Mouse (Mus musculus) Patski (cell line): ENCODE data around the gene Nkx2-3. TPM values are rescaled to one million over a fixed set of nuclear protein-coding genes. Genes with fewer than 3 reads are reported as not detected.

Source experiments
- ATAC-seq: fragments of 100-300 bp; one replicate; pipeline ENCODE4 v1.8.0; 2021
- CTCF ChIA-PET: fragments of 350-600 bp; sonication (Branson Sonifier 250); formaldehyde crosslinking; loops from one replicate; lab custom pipeline; 2022; ENCODE audit warnings: inconsistent platforms; lab: Charles Lee
- POLR2A ChIA-PET: fragments of 350-600 bp; sonication (Branson Sonifier 250); formaldehyde crosslinking; loops from one replicate; lab custom pipeline; 2022; ENCODE audit warnings: antibody characterized with exemption, inconsistent platforms; lab: Charles Lee
- DNase-seq: peaks from one replicate; pipeline ENCODE4 v3.0.0-alpha.2; 2011; ENCODE audit warnings: low read depth, low spot score
- H3K27me3 ChIP-seq: fragments of 371-371 bp; one replicate; pipeline ENCODE4 v1.5.1; 2021
- CTCF ChIP-seq: fragments of 100-300 bp; IDR thresholded peaks from one replicate; pipeline ENCODE4 v1.5.1; 2021
- in situ Hi-C: fragments of 300-500 bp; cut with MboI; formaldehyde crosslinking; loops from 3 replicates; pipeline ENCODE4 v1.11.1; 2018; ENCODE audit warnings: low pct_unique_long_range_greater_than_20kb, mixed read lengths
- polyA plus RNA-seq: library from polyadenylated mRNA; unstranded; gene quantifications from one replicate; pipeline ENCODE4 v1.2.3, GENCODE M21; 2021

The Nkx2-3 gene
- polyA plus RNA-seq, 1 experiment from 2014 or later: 0.14 TPM

- no peaks in the 10 kb centered on the region for H3K27me3 ChIP-seq
- ChIA-PET CTCF (interaction anchor here (1.1 to 2.1 kb wide), 2 partner anchors 19 kb away, joined by 3 to 11 read pairs; no protein-coding TSS in a partner anchor), POLR2A (interaction anchor here (0.6 to 0.8 kb wide), 3 partner anchors 13 to 66 kb away, joined by 3 read pairs; no protein-coding TSS in a partner anchor)
- ATAC-seq: peak; percentile 34
- in situ Hi-C loops: loop anchor here (25.0 kb wide), 1 partner anchor 817 kb away; the partner anchor contains the start of gene Hps1
- no peak for TF ChIP-seq CTCF
- DNase-seq: peak; percentile 47
Observed at GRCm38 (mm10) chr19:43604492-43605120, 7.5 kb upstream of the Nkx2-3 start.

GRCm38 (mm10) chr19:43605666-43606551, 6.2 kb upstream of the Nkx2-3 start:
- ChIA-PET CTCF (interaction anchor here (1.1 to 2.1 kb wide), 2 partner anchors 17 to 19 kb away, joined by 5 to 11 read pairs; no protein-coding TSS in a partner anchor), POLR2A (interaction anchor here (0.7 kb wide), 1 partner anchor 27 kb away, joined by 3 read pairs; no protein-coding TSS in a partner anchor)
- no peak for TF ChIP-seq CTCF
- in situ Hi-C loops: loop anchor here (25.0 kb wide), 1 partner anchor 819 kb away; the partner anchor contains the start of gene Hps1
- no peaks in the 10 kb centered on the region for H3K27me3 ChIP-seq
- ATAC-seq: no peak
- DNase-seq: no peak

GRCm38 (mm10) chr19:43606552-43607530, 5.3 kb upstream of the Nkx2-3 start:
- no peak for TF ChIP-seq CTCF
- in situ Hi-C loops: loop anchor here (25.0 kb wide), 1 partner anchor 820 kb away; the partner anchor contains the start of gene Hps1
- ATAC-seq (no peak), DNase-seq (no peak)
- CTCF ChIA-PET: interaction anchor here (1.1 to 2.1 kb wide), 3 partner anchors 11 to 20 kb away, joined by 3 to 11 read pairs (median 5); no protein-coding TSS in a partner anchor
- POLR2A ChIA-PET: interaction anchor here (0.7 kb wide), 1 partner anchor 28 kb away, joined by 3 read pairs; no protein-coding TSS in a partner anchor
- no peaks in the 10 kb centered on the region for H3K27me3 ChIP-seq

- H3K27me3 ChIP-seq: no peaks in the 10 kb centered on the region
- no peak for TF ChIP-seq CTCF
- ChIA-PET POLR2A (no interaction called here), CTCF (interaction anchor here (1.5 kb wide), 1 partner anchor 12 kb away, joined by 3 read pairs; no protein-coding TSS in a partner anchor)
- ATAC-seq: no peak
- DNase-seq: no peak
- in situ Hi-C loops: loop anchor here (25.0 kb wide), 1 partner anchor 821 kb away; the partner anchor contains the start of gene Hps1
Observed at GRCm38 (mm10) chr19:43607842-43608680, 4.1 kb upstream of the Nkx2-3 start.

GRCm38 (mm10) chr19:43608711-43609457, 3.2 kb upstream of the Nkx2-3 start:
- H3K27me3 ChIP-seq: no peaks in the 10 kb centered on the region
- TF ChIP-seq CTCF: no peak
- DNase-seq (no peak), ATAC-seq (no peak)
- ChIA-PET CTCF (interaction anchor here (1.5 kb wide), 1 partner anchor 13 kb away, joined by 3 read pairs; no protein-coding TSS in a partner anchor), POLR2A (no interaction called here)
- in situ Hi-C loops: loop anchor here (25.0 kb wide), 1 partner anchor 822 kb away; the partner anchor contains the start of gene Hps1

- in situ Hi-C loops: loop anchor here (25.0 kb wide), 1 partner anchor 822 kb away; the partner anchor contains the start of gene Hps1
- no peak for DNase-seq
- TF ChIP-seq CTCF: no peak
- H3K27me3 ChIP-seq: no peaks in the 10 kb centered on the region
- ChIA-PET CTCF (interaction anchor here (1.3 kb wide), 1 partner anchor 30 kb away, joined by 4 read pairs; no protein-coding TSS in a partner anchor), POLR2A (no interaction called here)
- no peak for ATAC-seq
Observed at GRCm38 (mm10) chr19:43609458-43610330, 2.4 kb upstream of the Nkx2-3 start.

- POLR2A ChIA-PET: no interaction called here
- CTCF ChIA-PET: interaction anchor here (1.3 kb wide), 1 partner anchor 31 kb away, joined by 4 read pairs; no protein-coding TSS in a partner anchor
- H3K27me3 ChIP-seq: no peaks in the 10 kb centered on the region
- no peak for TF ChIP-seq CTCF
- ATAC-seq: no peak
- in situ Hi-C loops: loop anchor here (25.0 kb wide), 1 partner anchor 823 kb away; the partner anchor contains the start of gene Hps1
- DNase-seq: no peak
Observed at GRCm38 (mm10) chr19:43610341-43610848, 1.7 kb upstream of the Nkx2-3 start.
